Mouse (Mus musculus): Measurements from ENCODE around the gene Dnaaf3. TPM values are rescaled to one million over a fixed set of nuclear protein-coding genes. Genes with fewer than 3 reads are reported as not detected.

Gene Dnaaf3
- polyA plus RNA-seq, 1 experiment from 2014 or later: 0.67 TPM

GRCm38 (mm10) chr7:4478796-4479291, 53.4 kb downstream of the Dnaaf3 start:
- 2% methylated on average over 16 of the region's 16 CpGs for WGBS
- Histone ChIP-seq H3K4me1 (ENCODE audit: control insufficient read depth, insufficient read depth, low read length) (peaks cover 12% of the 10 kb centered on the region; the same call in 1 of the 2 replicates), H3K9ac (replicated peaks; ENCODE audit: low read depth, low read length) (peak overlapping the region; percentile 33), H3K4me2 (replicated peaks; ENCODE audit: low read depth, low read length) (peak overlapping the region; percentile 75), H3K36me3 (ENCODE audit: control insufficient read depth, insufficient read depth, low read length) (peaks cover 27% of the 10 kb centered on the region), H3K4me3 (ENCODE audit: low read depth, low read length) (peak overlapping the region; percentile 47), H3K27me3 (ENCODE audit: control insufficient read depth, insufficient read depth, low read length) (0 out of 2 replicates have a peak, but pooled peaks cover under 1% of the 10 kb centered on the region), H3K27ac (ENCODE audit: low read length) (peak overlapping the region; percentile 97), H3K9me3 (ENCODE audit: control insufficient read depth, low read depth, low read length) (no peaks in the 10 kb centered on the region)
- no peak for ATAC-seq (ENCODE audit: insufficient number of reproducible peaks, insufficient read depth, low FRiP score, low read depth)

GRCm38 (mm10) chr7:4478021-4478795, 54.0 kb downstream of the Dnaaf3 start:
- peaks cover 21% of the 10 kb centered on the region for H3K36me3 ChIP-seq (ENCODE audit: control insufficient read depth, insufficient read depth, low read length)
- peaks cover 2% of the 10 kb centered on the region; the same call in 1 of the 2 replicates for H3K27me3 ChIP-seq (ENCODE audit: control insufficient read depth, insufficient read depth, low read length)
- H3K9me3 ChIP-seq (ENCODE audit: control insufficient read depth, low read depth, low read length): no peaks in the 10 kb centered on the region
- peak overlapping the region; percentile 52 for H3K9ac ChIP-seq (replicated peaks; ENCODE audit: low read depth, low read length)
- H3K27ac ChIP-seq (ENCODE audit: low read length): peak overlapping the region; percentile 97
- H3K4me1 ChIP-seq (ENCODE audit: control insufficient read depth, insufficient read depth, low read length): peaks cover 12% of the 10 kb centered on the region; the same call in 1 of the 2 replicates
- peak overlapping the region; percentile 47 for H3K4me3 ChIP-seq (ENCODE audit: low read depth, low read length)
- H3K4me2 ChIP-seq (replicated peaks; ENCODE audit: low read depth, low read length): peak overlapping the region; percentile 75
- under 1% methylated on average over 39 of the region's 39 CpGs for WGBS
- peak; percentile 94 for ATAC-seq (ENCODE audit: insufficient number of reproducible peaks, insufficient read depth, low FRiP score, low read depth)

- Histone ChIP-seq H3K36me3 (ENCODE audit: control insufficient read depth, insufficient read depth, low read length) (no peaks in the 10 kb centered on the region), H3K27ac (ENCODE audit: low read length) (no peak overlapping the region), H3K9ac (replicated peaks; ENCODE audit: low read depth, low read length) (no peak overlapping the region), H3K4me2 (replicated peaks; ENCODE audit: low read depth, low read length) (no peak overlapping the region), H3K4me1 (ENCODE audit: control insufficient read depth, insufficient read depth, low read length) (peaks cover 6% of the 10 kb centered on the region; the same call in 1 of the 2 replicates), H3K9me3 (ENCODE audit: control insufficient read depth, low read depth, low read length) (no peaks in the 10 kb centered on the region), H3K4me3 (ENCODE audit: low read depth, low read length) (no peak overlapping the region), H3K27me3 (ENCODE audit: control insufficient read depth, insufficient read depth, low read length) (peaks cover 9% of the 10 kb centered on the region)
- WGBS: 7% methylated on average over 19 of the region's 19 CpGs
- no peak for ATAC-seq (ENCODE audit: insufficient number of reproducible peaks, insufficient read depth, low FRiP score, low read depth)
These were observed 58.3 kb downstream of the Dnaaf3 start for GRCm38 (mm10) chr7:4473940-4474339.

Small RNA genes lying within 50 kb of the gene (microRNA-seq; reads per million reads assigned to microRNA genes)
- gene Gm23577: not detected

Other genes with a start within 250 kb of the Dnaaf3 start
- gene Ncr1, start 194.7 kb downstream of the Dnaaf3 start, polyA plus RNA-seq (2014; fragmentation: Nextera tagmentation; extraction: Ambion mirVana): not detected in 2 replicates
- 0.27 and 0.36 TPM in 2 replicates for gene Gp6, start 134.7 kb downstream of the Dnaaf3 start, polyA plus RNA-seq (2014; fragmentation: Nextera tagmentation; extraction: Ambion mirVana)
- gene Rdh13, start 86.8 kb downstream of the Dnaaf3 start, polyA plus RNA-seq (2014; fragmentation: Nextera tagmentation; extraction: Ambion mirVana): 31.9 and 34.6 TPM in 2 replicates
- 5.0 and 7.9 TPM in 2 replicates for gene Eps8l1, start 71.8 kb downstream of the Dnaaf3 start, polyA plus RNA-seq (2014; fragmentation: Nextera tagmentation; extraction: Ambion mirVana)
- gene Ppp1r12c, start 30.8 kb downstream of the Dnaaf3 start, polyA plus RNA-seq (2014; fragmentation: Nextera tagmentation; extraction: Ambion mirVana): 47.2 and 61.0 TPM in 2 replicates
- 31.9 and 33.5 TPM in 2 replicates for gene Tnnt1, start 16.1 kb downstream of the Dnaaf3 start, polyA plus RNA-seq (2014; fragmentation: Nextera tagmentation; extraction: Ambion mirVana)
- 2.9 and 3.3 TPM in 2 replicates for gene Tnni3, start 8.2 kb downstream of the Dnaaf3 start, polyA plus RNA-seq (2014; fragmentation: Nextera tagmentation; extraction: Ambion mirVana)
- gene Syt5, start 15.1 kb upstream of the Dnaaf3 start, polyA plus RNA-seq (2014; fragmentation: Nextera tagmentation; extraction: Ambion mirVana): 8.1 and 10.0 TPM in 2 replicates
- gene Ptprh, start 71.6 kb upstream of the Dnaaf3 start, polyA plus RNA-seq (2014; fragmentation: Nextera tagmentation; extraction: Ambion mirVana): not detected in 2 replicates
- gene Tmem86b, start 99.0 kb upstream of the Dnaaf3 start, polyA plus RNA-seq (2014; fragmentation: Nextera tagmentation; extraction: Ambion mirVana): 1.4 and 1.6 TPM in 2 replicates
- 10.2 and 11.7 TPM in 2 replicates for gene Ppp6r1, start 126.6 kb upstream of the Dnaaf3 start, polyA plus RNA-seq (2014; fragmentation: Nextera tagmentation; extraction: Ambion mirVana)
- 84.8 and 94.2 TPM in 2 replicates for gene Hspbp1, start 152.6 kb upstream of the Dnaaf3 start, polyA plus RNA-seq (2014; fragmentation: Nextera tagmentation; extraction: Ambion mirVana)
- gene Brsk1, start 158.2 kb upstream of the Dnaaf3 start, polyA plus RNA-seq (2014; fragmentation: Nextera tagmentation; extraction: Ambion mirVana): 2.3 and 4.0 TPM in 2 replicates
- gene Tmem150b, start 192.8 kb upstream of the Dnaaf3 start, polyA plus RNA-seq (2014; fragmentation: Nextera tagmentation; extraction: Ambion mirVana): 0.36 and 0.78 TPM in 2 replicates
- gene Kmt5c, start 207.7 kb upstream of the Dnaaf3 start, polyA plus RNA-seq (2014; fragmentation: Nextera tagmentation; extraction: Ambion mirVana): 59.2 and 59.4 TPM in 2 replicates
- gene Cox6b2, start 220.6 kb upstream of the Dnaaf3 start, polyA plus RNA-seq (2014; fragmentation: Nextera tagmentation; extraction: Ambion mirVana): 72.0 and 85.2 TPM in 2 replicates
- gene Fam71e2, start 238.8 kb upstream of the Dnaaf3 start, polyA plus RNA-seq (2014; fragmentation: Nextera tagmentation; extraction: Ambion mirVana): not detected in 2 replicates